Mouse (Mus musculus) mouse embryonic stem cell (cell line): Measurements from ENCODE around the gene Rgs7bp.

ENCODE experiments used
- in situ Hi-C, 2 experiments: fragments of 300-500 bp; cut with MboI; formaldehyde crosslinking; loops; 1 replicate in 1 of 2; 3 replicates in 1 of 2; pipeline ENCODE4 v1.14.3; 2019 to 2020; ENCODE audit warnings: low sequenced_read_pairs in 2 of 2, low pct_unique_long_range_greater_than_20kb in 1 of 2, mixed read lengths in 1 of 2; ENCODE audit not compliant: unreplicated experiment in 1 of 2

Gene Rgs7bp

GRCm38 (mm10) chr13:105054181-105054940, at the start of gene Rgs7bp:
TSS of gene Rgs7bp (minus strand) at chr13:105054930.
- in situ Hi-C loops = no loop called here

- in situ Hi-C loops = no loop called here
Measured at GRCm38 (mm10) chr13:105104385-105104784, 49.7 kb upstream of the Rgs7bp start.

GRCm38 (mm10) chr13:105100705-105101104, 46.0 kb upstream of the Rgs7bp start:
- in situ Hi-C loops = no loop called here

GRCm38 (mm10) chr13:105096316-105096715, 41.6 kb upstream of the Rgs7bp start:
- in situ Hi-C loops = no loop called here

GRCm38 (mm10) chr13:105089276-105089675, 34.5 kb upstream of the Rgs7bp start:
- in situ Hi-C loops = no loop called here

GRCm38 (mm10) chr13:105081862-105082261, 27.1 kb upstream of the Rgs7bp start, which contains the start of gene 4933425L06Rik:
TSS of gene 4933425L06Rik (plus strand) at chr13:105082122.
- in situ Hi-C loops = no loop called here

GRCm38 (mm10) chr13:105066890-105067845, 12.4 kb upstream of the Rgs7bp start:
- in situ Hi-C loops = no loop called here

GRCm38 (mm10) chr13:105066119-105066518, 11.4 kb upstream of the Rgs7bp start:
- in situ Hi-C loops = no loop called here

GRCm38 (mm10) chr13:105055374-105055773, 644 bp upstream of the Rgs7bp start:
- in situ Hi-C loops = no loop called here

GRCm38 (mm10) chr13:105054941-105055309, 195 bp upstream of the Rgs7bp start:
- in situ Hi-C loops = no loop called here

- in situ Hi-C loops = no loop called here
Measured at GRCm38 (mm10) chr13:105053618-105054017, 1.1 kb downstream of the Rgs7bp start.

GRCm38 (mm10) chr13:105051432-105051831, 3.3 kb downstream of the Rgs7bp start:
- in situ Hi-C loops = no loop called here

- in situ Hi-C loops = no loop called here
Measured at GRCm38 (mm10) chr13:105048662-105049061, 6.1 kb downstream of the Rgs7bp start.

GRCm38 (mm10) chr13:105047377-105047776, 7.4 kb downstream of the Rgs7bp start:
- in situ Hi-C loops = no loop called here

GRCm38 (mm10) chr13:105043882-105044281, 10.8 kb downstream of the Rgs7bp start:
- in situ Hi-C loops = no loop called here

- in situ Hi-C loops = no loop called here
Measured at GRCm38 (mm10) chr13:105038334-105038733, 16.4 kb downstream of the Rgs7bp start.

GRCm38 (mm10) chr13:105037816-105038215, 16.9 kb downstream of the Rgs7bp start:
- in situ Hi-C loops = no loop called here

- in situ Hi-C loops = no loop called here
Measured at GRCm38 (mm10) chr13:105031882-105032281, 22.8 kb downstream of the Rgs7bp start.

- in situ Hi-C loops = no loop called here
Measured at GRCm38 (mm10) chr13:105028276-105028675, 26.5 kb downstream of the Rgs7bp start.
